Mouse (Mus musculus) adipose tissue, adult 10 weeks (tissue): ENCODE results near the gene Usp26. TPM values are rescaled to one million over a fixed set of nuclear protein-coding genes. Genes with fewer than 3 reads are reported as not detected.

ENCODE experiments used
- polyA plus RNA-seq: library from polyadenylated mRNA; stranded (reverse); fragments of 350-450 nt; fragmentation: Illumina TruSeq; extraction: RNeasy Lipid Tissue Mini Kit (QIAGEN cat#74804); gene quantifications from one replicate; pipeline ENCODE4 v1.2.3, GENCODE M21; 2014; ENCODE audit warnings: low read depth, low replicate concordance

Gene Usp26
- polyA plus RNA-seq: not detected

GRCm38 (mm10) chrX:51801133-51801532 is at the start of gene Usp26:
Usp26 (minus strand) TSS chrX:51801233.

Other genes starting within 250 kb of the Usp26 start
- 0.32 TPM for gene Hs6st2, start 119.4 kb downstream of the Usp26 start, polyA plus RNA-seq
- 0.40 TPM for gene 1700080O16Rik, start 171.5 kb upstream of the Usp26 start, polyA plus RNA-seq